Mouse (Mus musculus) liver, embryonic 14.5 days (tissue): ENCODE measurements around the gene Islr.

Experiments used
- CTCF ChIP-seq: IDR thresholded peaks from 2 replicates; pipeline ENCODE4 v1.5.1; 2016; ENCODE audit warnings: antibody characterized with exemption, low read depth, control low read depth
- EP300 ChIP-seq: IDR thresholded peaks from 2 replicates; pipeline ENCODE4 v1.6.1; 2016; ENCODE audit warnings: antibody characterized with exemption, low read depth

GRCm38 (mm10) chr9:58201091-58201842, 2.8 kb downstream of the Islr start:
- TF ChIP-seq CTCF (no peak), EP300 (no peak)
